In the genomic region with DNA sequence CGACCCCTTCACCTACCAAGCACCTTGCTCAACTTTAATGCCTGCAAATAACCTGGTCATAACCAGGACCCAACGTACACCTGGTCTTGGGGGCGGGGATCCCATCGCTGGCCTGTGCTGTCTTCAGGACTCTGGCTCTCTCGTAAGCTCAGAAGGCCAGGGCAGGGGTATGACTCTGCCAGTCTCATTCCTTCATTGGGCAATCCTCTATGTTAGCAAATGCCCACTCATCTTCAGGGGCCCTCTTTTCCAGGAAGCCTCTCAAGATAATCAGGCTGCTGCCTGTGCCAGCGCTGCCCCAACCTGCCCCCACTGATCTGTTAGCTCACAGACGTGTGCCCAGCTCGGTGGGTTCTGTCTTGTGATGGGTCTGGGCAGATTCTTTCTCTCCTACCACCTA, we compare ENCODE assay signal across 10 mouse cellular contexts. TPM values are rescaled to one million over a fixed set of nuclear protein-coding genes. Genes with fewer than 3 reads are reported as not detected.
DNase-seq lines count a peak whose midpoint lies in the region; ATAC-seq lines count a peak whose summit lies in the region.
"Had no signal": no experiment of that assay in that cellular context is flagged by ENCODE, and none has a peak within 500 bp of the region (broad histone marks: within the 10 kb centered on the region; RNA-seq: fewer than 3 reads in every experiment).

No protein-coding gene starts in this region.

- WGBS in kidney, embryonic 14.5 days: 75% methylated on average over 8 of the region's 8 CpGs
- WGBS in embryonic facial prominence, embryonic 15.5 days: 68% methylated on average over 8 of the region's 8 CpGs
- WGBS in limb, embryonic 12.5 days: 76% methylated on average over 8 of the region's 8 CpGs
- WGBS in midbrain, embryonic 15.5 days: 72% methylated on average over 8 of the region's 8 CpGs

- peaks cover 4% of the 10 kb centered on the region; the same call in 1 of the 2 replicates for H3K9me3 ChIP-seq in kidney, embryonic 14.5 days (ENCODE audit: control insufficient read depth, low read length)
- H3K9me3 ChIP-seq in embryonic facial prominence, embryonic 15.5 days (replicated peaks): no peaks in the 10 kb centered on the region
- 0 out of 2 replicates have a peak, but pooled peaks cover 3% of the 10 kb centered on the region for H3K9me3 ChIP-seq in limb, embryonic 12.5 days
- no peaks in the 10 kb centered on the region for H3K9me3 ChIP-seq in midbrain, embryonic 15.5 days
- H3K9me3 ChIP-seq: heart, embryonic 15.5 days had no signal

- ATAC-seq in kidney, embryonic 14.5 days (ENCODE audit: low FRiP score, low TSS enrichment): no peak
- ATAC-seq in embryonic facial prominence, embryonic 15.5 days (ENCODE audit: insufficient number of reproducible peaks, low FRiP score, low TSS enrichment, low read depth): no peak
- no peak for ATAC-seq in limb, embryonic 12.5 days (ENCODE audit: insufficient number of reproducible peaks, insufficient read depth, low FRiP score, low TSS enrichment, low read depth)
- ATAC-seq in midbrain, embryonic 15.5 days (replicated peaks): no peak

- H3K4me2 ChIP-seq in kidney, embryonic 14.5 days (replicated peaks; ENCODE audit: low read depth, low read length): no peak overlapping the region
- H3K4me2 ChIP-seq in embryonic facial prominence, embryonic 15.5 days (replicated peaks): no peak overlapping the region
- no peak overlapping the region for H3K4me2 ChIP-seq in limb, embryonic 12.5 days
- no peak overlapping the region for H3K4me2 ChIP-seq in midbrain, embryonic 15.5 days
- H3K4me2 ChIP-seq: heart, embryonic 15.5 days; liver, embryonic 13.5 days had no signal

- H3K9ac ChIP-seq in kidney, embryonic 14.5 days (ENCODE audit: low read depth, low read length): no peak overlapping the region
- no peak overlapping the region for H3K9ac ChIP-seq in embryonic facial prominence, embryonic 15.5 days
- H3K9ac ChIP-seq in limb, embryonic 12.5 days (replicated peaks): no peak overlapping the region; the same call in 1 of the 2 replicates
- H3K9ac ChIP-seq in midbrain, embryonic 15.5 days: no peak overlapping the region
- H3K9ac ChIP-seq: heart, embryonic 15.5 days; liver, embryonic 13.5 days had no signal

- peaks cover 81% of the 10 kb centered on the region for H3K4me1 ChIP-seq in kidney, embryonic 14.5 days (ENCODE audit: control insufficient read depth, insufficient read depth, low read length)
- H3K4me1 ChIP-seq in embryonic facial prominence, embryonic 15.5 days: peaks cover 83% of the 10 kb centered on the region
- H3K4me1 ChIP-seq in limb, embryonic 12.5 days (replicated peaks): peaks cover 69% of the 10 kb centered on the region
- H3K4me1 ChIP-seq in midbrain, embryonic 15.5 days: peaks cover 65% of the 10 kb centered on the region

- intact Hi-C loops in heart, postnatal 36 days (cut with DNase I): no loop called here

- DNase-seq in kidney, adult 9 months: no peak
- no peak for DNase-seq in right cerebral cortex, postnatal 36 days (ENCODE audit: low spot score in 2 of 2)
- DNase-seq in heart, postnatal 36 days: no peak
- DNase-seq in testis, postnatal 10 days (ENCODE audit: low spot score): no peak
- DNase-seq: liver, embryonic 13.5 days had no signal

- no peaks in the 10 kb centered on the region for H3K27me3 ChIP-seq in kidney, embryonic 14.5 days (ENCODE audit: control insufficient read depth, insufficient read depth, low read length)
- H3K27me3 ChIP-seq in embryonic facial prominence, embryonic 15.5 days: no peaks in the 10 kb centered on the region
- H3K27me3 ChIP-seq in limb, embryonic 12.5 days: no peaks in the 10 kb centered on the region
- H3K27me3 ChIP-seq in midbrain, embryonic 15.5 days (replicated peaks): no peaks in the 10 kb centered on the region
- H3K27me3 ChIP-seq: heart, embryonic 15.5 days; liver, embryonic 13.5 days had no signal

- H3K36me3 ChIP-seq in kidney, embryonic 14.5 days (ENCODE audit: control insufficient read depth, insufficient read depth, low read length): peaks cover 37% of the 10 kb centered on the region
- H3K36me3 ChIP-seq in embryonic facial prominence, embryonic 15.5 days: peaks cover 60% of the 10 kb centered on the region
- peaks cover 77% of the 10 kb centered on the region for H3K36me3 ChIP-seq in limb, embryonic 12.5 days
- no peaks in the 10 kb centered on the region; the same call in 1 of the 2 replicates for H3K36me3 ChIP-seq in midbrain, embryonic 15.5 days (replicated peaks)

- H3K27ac ChIP-seq in kidney, embryonic 14.5 days (ENCODE audit: low read depth, low read length): peak overlapping the region; percentile 81; the same call in 1 of the 2 replicates
- peak overlapping the region; percentile 89 for H3K27ac ChIP-seq in embryonic facial prominence, embryonic 15.5 days (replicated peaks)
- 0 out of 2 replicates have a peak overlapping the region, but pooled peaks have one; percentile 7 for H3K27ac ChIP-seq in limb, embryonic 12.5 days
- peak overlapping the region; percentile 83; the same call in 1 of the 2 replicates for H3K27ac ChIP-seq in midbrain, embryonic 15.5 days
- H3K27ac ChIP-seq: heart, embryonic 15.5 days had no signal

- H3K4me3 ChIP-seq in kidney, embryonic 14.5 days (ENCODE audit: low read length): no peak overlapping the region
- H3K4me3 ChIP-seq in embryonic facial prominence, embryonic 15.5 days (replicated peaks): no peak overlapping the region
- H3K4me3 ChIP-seq in limb, embryonic 12.5 days (replicated peaks): no peak overlapping the region
- no peak overlapping the region for H3K4me3 ChIP-seq in midbrain, embryonic 15.5 days
- H3K4me3 ChIP-seq: heart, embryonic 15.5 days; liver, embryonic 13.5 days had no signal

RNA-seq across cellular contexts. Expression of a gene that starts 17.2 kb away (rescaled TPM):
- 53.3 and 68.1 TPM in 2 replicates for polyA plus RNA-seq in kidney, embryonic 14.5 days (2014; fragmentation: Nextera tagmentation; extraction: Ambion mirVana)
- 89.3 and 90.7 TPM in 2 replicates for polyA plus RNA-seq in embryonic facial prominence, embryonic 15.5 days (2015; fragmentation: Nextera tagmentation; extraction: Ambion mirVana)
- 69.6 and 72.2 TPM in 2 replicates for polyA plus RNA-seq in limb, embryonic 12.5 days (2016; fragmentation: Nextera tagmentation; extraction: Ambion mirVana)
- 93.9 and 94.2 TPM in 2 replicates for polyA plus RNA-seq in midbrain, embryonic 15.5 days (2015; fragmentation: Nextera tagmentation; extraction: Ambion mirVana)
- total RNA-seq in heart, postnatal 36 days (2021): 1 to 10 TPM; 7.5 to 9.2 TPM

Comparison
In these comparisons a context has a peak if more than half of its experiments do, and no peak if none do; other contexts are left out.
1. H3K27ac ChIP-seq: peak in every context shown above with its lines; median percentile 89 in embryonic facial prominence, embryonic 15.5 days; 83 in midbrain, embryonic 15.5 days; 81 in kidney, embryonic 14.5 days; 7 in limb, embryonic 12.5 days.